Mouse (Mus musculus): Measurements from ENCODE around the gene Glod4. TPM values are rescaled to one million over a fixed set of nuclear protein-coding genes. Genes with fewer than 3 reads are reported as not detected.

Glod4 gene
- polyA plus RNA-seq, 1 experiment from 2014 or later: 126 TPM

- Histone ChIP-seq H3K27me3 (ENCODE audit: control insufficient read depth, insufficient read depth, low read length) (no peaks in the 10 kb centered on the region), H3K9me3 (replicated peaks; ENCODE audit: control insufficient read depth, low read length) (no peaks in the 10 kb centered on the region), H3K9ac (ENCODE audit: low read length) (no peak overlapping the region), H3K4me2 (ENCODE audit: low read depth, low read length) (no peak overlapping the region), H3K36me3 (ENCODE audit: control insufficient read depth, insufficient read depth, low read length) (no peaks in the 10 kb centered on the region), H3K4me1 (ENCODE audit: control insufficient read depth, insufficient read depth, low read length) (peaks cover 24% of the 10 kb centered on the region), H3K4me3 (replicated peaks; ENCODE audit: low read length) (no peak overlapping the region), H3K27ac (ENCODE audit: low read length) (0 out of 2 replicates have a peak overlapping the region, but pooled peaks have one; percentile 16)
- WGBS: 37% methylated on average over 4 of the region's 4 CpGs
- no peak for ATAC-seq (ENCODE audit: insufficient read depth, low FRiP score)
These were observed 92.5 kb downstream of the Glod4 start for GRCm38 (mm10) chr11:76150980-76151379.

GRCm38 (mm10) chr11:76148055-76149008 is 95.2 kb downstream of the Glod4 start:
- peak; percentile 78; the same call in 1 of the 2 replicates for ATAC-seq (ENCODE audit: insufficient read depth, low FRiP score)
- H3K4me1 ChIP-seq (ENCODE audit: control insufficient read depth, insufficient read depth, low read length): peaks cover 25% of the 10 kb centered on the region
- H3K9me3 ChIP-seq (replicated peaks; ENCODE audit: control insufficient read depth, low read length): no peaks in the 10 kb centered on the region
- H3K36me3 ChIP-seq (ENCODE audit: control insufficient read depth, insufficient read depth, low read length): no peaks in the 10 kb centered on the region
- H3K9ac ChIP-seq (ENCODE audit: low read length): no peak overlapping the region
- H3K4me2 ChIP-seq (ENCODE audit: low read depth, low read length): peak overlapping the region; percentile 3; the same call in 1 of the 2 replicates
- H3K27ac ChIP-seq (ENCODE audit: low read length): peak overlapping the region; percentile 81
- 41% methylated on average over 8 of the region's 8 CpGs for WGBS
- H3K27me3 ChIP-seq (ENCODE audit: control insufficient read depth, insufficient read depth, low read length): no peaks in the 10 kb centered on the region
- H3K4me3 ChIP-seq (replicated peaks; ENCODE audit: low read length): no peak overlapping the region

- ATAC-seq (ENCODE audit: insufficient read depth, low FRiP score): peak; percentile 51; the same call in 1 of the 2 replicates
These were observed 97.1 kb downstream of the Glod4 start for GRCm38 (mm10) chr11:76146187-76147010.

GRCm38 (mm10) chr11:76145169-76145568 is 98.4 kb downstream of the Glod4 start:
- Histone ChIP-seq H3K4me2 (ENCODE audit: low read depth, low read length) (no peak overlapping the region), H3K36me3 (ENCODE audit: control insufficient read depth, insufficient read depth, low read length) (no peaks in the 10 kb centered on the region), H3K27ac (ENCODE audit: low read length) (no peak overlapping the region), H3K9ac (ENCODE audit: low read length) (no peak overlapping the region), H3K4me3 (replicated peaks; ENCODE audit: low read length) (no peak overlapping the region), H3K4me1 (ENCODE audit: control insufficient read depth, insufficient read depth, low read length) (peaks cover 23% of the 10 kb centered on the region), H3K27me3 (ENCODE audit: control insufficient read depth, insufficient read depth, low read length) (no peaks in the 10 kb centered on the region), H3K9me3 (replicated peaks; ENCODE audit: control insufficient read depth, low read length) (no peaks in the 10 kb centered on the region)
- ATAC-seq (ENCODE audit: insufficient read depth, low FRiP score): no peak
- 91% methylated on average over 1 of the region's 1 CpGs for WGBS

More at GRCm38 (mm10) chr11:76146187-76147010, 97.1 kb downstream of the Glod4 start:
- Histone ChIP-seq H3K36me3 (ENCODE audit: control insufficient read depth, insufficient read depth, low read length) (no peaks in the 10 kb centered on the region), H3K27me3 (ENCODE audit: control insufficient read depth, insufficient read depth, low read length) (no peaks in the 10 kb centered on the region), H3K9me3 (replicated peaks; ENCODE audit: control insufficient read depth, low read length) (no peaks in the 10 kb centered on the region), H3K27ac (ENCODE audit: low read length) (peak overlapping the region; percentile 73), H3K4me3 (replicated peaks; ENCODE audit: low read length) (no peak overlapping the region), H3K4me2 (ENCODE audit: low read depth, low read length) (no peak overlapping the region), H3K9ac (ENCODE audit: low read length) (no peak overlapping the region), H3K4me1 (ENCODE audit: control insufficient read depth, insufficient read depth, low read length) (peaks cover 25% of the 10 kb centered on the region)
- WGBS: 72% methylated on average over 8 of the region's 8 CpGs

GRCm38 (mm10) chr11:76144386-76144785 is 99.1 kb downstream of the Glod4 start:
- no peak overlapping the region for H3K4me2 ChIP-seq (ENCODE audit: low read depth, low read length)
- H3K9me3 ChIP-seq (replicated peaks; ENCODE audit: control insufficient read depth, low read length): no peaks in the 10 kb centered on the region
- no peaks in the 10 kb centered on the region for H3K36me3 ChIP-seq (ENCODE audit: control insufficient read depth, insufficient read depth, low read length)
- no peak overlapping the region for H3K4me3 ChIP-seq (replicated peaks; ENCODE audit: low read length)
- no peak for ATAC-seq (ENCODE audit: insufficient read depth, low FRiP score)
- 91% methylated on average over 8 of the region's 8 CpGs for WGBS
- no peak overlapping the region for H3K9ac ChIP-seq (ENCODE audit: low read length)
- H3K4me1 ChIP-seq (ENCODE audit: control insufficient read depth, insufficient read depth, low read length): peaks cover 21% of the 10 kb centered on the region
- H3K27me3 ChIP-seq (ENCODE audit: control insufficient read depth, insufficient read depth, low read length): no peaks in the 10 kb centered on the region
- no peak overlapping the region for H3K27ac ChIP-seq (ENCODE audit: low read length)

- H3K4me2 ChIP-seq (ENCODE audit: low read depth, low read length): no peak overlapping the region
- no peaks in the 10 kb centered on the region for H3K4me1 ChIP-seq (ENCODE audit: control insufficient read depth, insufficient read depth, low read length)
- H3K27me3 ChIP-seq (ENCODE audit: control insufficient read depth, insufficient read depth, low read length): no peaks in the 10 kb centered on the region
- no peak for ATAC-seq (ENCODE audit: insufficient read depth, low FRiP score)
- H3K9me3 ChIP-seq (replicated peaks; ENCODE audit: control insufficient read depth, low read length): no peaks in the 10 kb centered on the region
- no peak overlapping the region for H3K4me3 ChIP-seq (replicated peaks; ENCODE audit: low read length)
- no peak overlapping the region for H3K9ac ChIP-seq (ENCODE audit: low read length)
- peaks cover 9% of the 10 kb centered on the region; the same call in 1 of the 2 replicates for H3K36me3 ChIP-seq (ENCODE audit: control insufficient read depth, insufficient read depth, low read length)
- 81% methylated on average over 3 of the region's 3 CpGs for WGBS
- no peak overlapping the region for H3K27ac ChIP-seq (ENCODE audit: low read length)
These were observed 105.5 kb downstream of the Glod4 start for GRCm38 (mm10) chr11:76137996-76138395.

- H3K4me3 ChIP-seq (replicated peaks; ENCODE audit: low read length): no peak overlapping the region
- H3K9me3 ChIP-seq (replicated peaks; ENCODE audit: control insufficient read depth, low read length): no peaks in the 10 kb centered on the region
- H3K27ac ChIP-seq (ENCODE audit: low read length): no peak overlapping the region
- no peaks in the 10 kb centered on the region for H3K27me3 ChIP-seq (ENCODE audit: control insufficient read depth, insufficient read depth, low read length)
- H3K4me1 ChIP-seq (ENCODE audit: control insufficient read depth, insufficient read depth, low read length): no peaks in the 10 kb centered on the region
- ATAC-seq (ENCODE audit: insufficient read depth, low FRiP score): no peak
- WGBS: 84% methylated on average over 7 of the region's 7 CpGs
- H3K4me2 ChIP-seq (ENCODE audit: low read depth, low read length): no peak overlapping the region
- peaks cover 11% of the 10 kb centered on the region; the same call in 1 of the 2 replicates for H3K36me3 ChIP-seq (ENCODE audit: control insufficient read depth, insufficient read depth, low read length)
- H3K9ac ChIP-seq (ENCODE audit: low read length): no peak overlapping the region
These were observed 107.7 kb downstream of the Glod4 start for GRCm38 (mm10) chr11:76135641-76136437.

- Histone ChIP-seq H3K27me3 (ENCODE audit: control insufficient read depth, insufficient read depth, low read length) (no peaks in the 10 kb centered on the region), H3K4me1 (ENCODE audit: control insufficient read depth, insufficient read depth, low read length) (0 out of 2 replicates have a peak, but pooled peaks cover 1% of the 10 kb centered on the region), H3K9ac (ENCODE audit: low read length) (no peak overlapping the region), H3K9me3 (replicated peaks; ENCODE audit: control insufficient read depth, low read length) (no peaks in the 10 kb centered on the region), H3K27ac (ENCODE audit: low read length) (peak overlapping the region; percentile 62; the same call in 1 of the 2 replicates), H3K36me3 (ENCODE audit: control insufficient read depth, insufficient read depth, low read length) (peaks cover 11% of the 10 kb centered on the region; the same call in 1 of the 2 replicates), H3K4me2 (ENCODE audit: low read depth, low read length) (no peak overlapping the region), H3K4me3 (replicated peaks; ENCODE audit: low read length) (no peak overlapping the region)
- 64% methylated on average over 5 of the region's 5 CpGs for WGBS
- ATAC-seq (ENCODE audit: insufficient read depth, low FRiP score): no peak
These were observed 112.7 kb downstream of the Glod4 start for GRCm38 (mm10) chr11:76130859-76131258.
